Comparison of ENCODE assay signal across 8 mouse cellular contexts in the genomic region with DNA sequence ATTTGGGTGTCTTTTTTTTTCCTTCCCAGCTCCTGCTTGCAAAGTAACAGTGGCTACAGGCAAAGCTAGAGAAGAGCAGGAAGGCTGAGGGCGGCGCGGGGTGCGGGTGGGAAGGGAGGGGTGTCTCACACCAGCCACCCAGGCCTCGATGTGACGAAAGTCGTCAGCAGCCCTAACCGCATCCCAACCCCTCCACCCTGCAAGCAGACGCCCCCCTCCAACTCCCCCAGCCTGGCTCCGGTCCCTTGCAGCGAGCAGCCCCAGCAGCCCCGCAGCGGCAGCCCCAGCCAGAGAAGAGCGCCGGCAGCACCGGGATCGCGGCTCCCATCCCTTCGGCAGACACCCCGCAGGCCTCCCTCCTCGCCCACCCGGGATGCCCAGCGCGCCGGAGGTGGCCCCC. TPM values are rescaled to one million over a fixed set of nuclear protein-coding genes. Genes with fewer than 3 reads are reported as not detected.
DNase-seq lines count a peak whose midpoint lies in the region; ATAC-seq and TF ChIP-seq lines count a peak whose summit lies in the region.

No protein-coding gene starts in this region.

- peak overlapping the region; percentile 86 for H3K27ac ChIP-seq in heart, embryonic 12.5 days (ENCODE audit: poor library complexity, severe bottlenecking)
- H3K27ac ChIP-seq in liver, embryonic 14.5 days, result no peak overlapping the region
- H3K27ac ChIP-seq in neural tube, embryonic 12.5 days, result peak overlapping the region; percentile 93
- no peak overlapping the region for H3K27ac ChIP-seq in thymus, adult 2 months (ENCODE audit: control insufficient read depth, insufficient read depth, low read length)

- no peak for TF ChIP-seq EP300 in liver, embryonic 14.5 days (IDR thresholded peaks at IDR 0.05; ENCODE audit: low read depth)

- no peak for TF ChIP-seq CTCF in liver, embryonic 14.5 days (IDR thresholded peaks at IDR 0.05; ENCODE audit: low read depth)
- no peak for TF ChIP-seq CTCF in thymus, adult 2 months (IDR thresholded peaks at IDR 0.05; ENCODE audit: borderline replicate concordance, control insufficient read depth, extremely low read depth, insufficient read depth, low read length, poor library complexity)

- WGBS in heart, embryonic 12.5 days, result 0% methylated on average over 25 of the region's 25 CpGs
- 0% methylated on average over 24 of the region's 25 CpGs for WGBS in liver, embryonic 14.5 days (ENCODE audit: insufficient replicate concordance)
- WGBS in neural tube, embryonic 12.5 days, result under 1% methylated on average over 25 of the region's 25 CpGs
- WGBS in thymus, adult 2 months, result 0% methylated on average over 21 of the region's 25 CpGs

- peak overlapping the region; percentile 93 for H3K4me3 ChIP-seq in heart, embryonic 12.5 days
- H3K4me3 ChIP-seq in liver, embryonic 14.5 days (ENCODE audit: insufficient read depth in 1 of 2, low read depth in 2 of 2, low read length in 2 of 2), result peak overlapping the region; percentile 59
- H3K4me3 ChIP-seq in neural tube, embryonic 12.5 days, result peak overlapping the region; percentile 92
- peak overlapping the region; percentile 93 for H3K4me3 ChIP-seq in thymus, adult 2 months (ENCODE audit: control insufficient read depth, insufficient read depth, low read length)

- peak; percentile 21 for DNase-seq in urinary bladder, postnatal 14 days (ENCODE audit: low spot score)
- no peak for DNase-seq in urinary bladder, adult 2 months (ENCODE audit: low spot score)
- peak; percentile 50 for DNase-seq in embryo, embryonic 10.5 days (ENCODE audit: low spot score)
- DNase-seq in kidney, postnatal 14 days, result peak; percentile 39
- DNase-seq in liver, embryonic 14.5 days (ENCODE audit: low read depth in 3 of 3, low spot score in 3 of 3), result no peak
- DNase-seq in thymus, adult 2 months, result peak; percentile 56

- H3K9ac ChIP-seq in heart, embryonic 12.5 days, result peak overlapping the region; percentile 97
- H3K9ac ChIP-seq in liver, embryonic 14.5 days (replicated peaks), result no peak overlapping the region
- peak overlapping the region; percentile 94 for H3K9ac ChIP-seq in neural tube, embryonic 12.5 days

- H3K36me3 ChIP-seq in heart, embryonic 12.5 days, result no peaks in the 10 kb centered on the region
- H3K36me3 ChIP-seq in liver, embryonic 14.5 days (replicated peaks; ENCODE audit: control insufficient read depth, insufficient read depth, low read depth), result no peaks in the 10 kb centered on the region
- no peaks in the 10 kb centered on the region for H3K36me3 ChIP-seq in neural tube, embryonic 12.5 days
- no peaks in the 10 kb centered on the region for H3K36me3 ChIP-seq in thymus, adult 2 months (ENCODE audit: control insufficient read depth, insufficient read depth, low read length)

- no peak for TF ChIP-seq POLR2A in thymus, adult 2 months (IDR thresholded peaks at IDR 0.05; ENCODE audit: control insufficient read depth, extremely low read depth, insufficient read depth, low read length, poor library complexity)

- no peaks in the 10 kb centered on the region for H3K27me3 ChIP-seq in heart, embryonic 12.5 days (replicated peaks)
- H3K27me3 ChIP-seq in liver, embryonic 14.5 days (ENCODE audit: control insufficient read depth, insufficient read depth, low read length), result peaks cover 33% of the 10 kb centered on the region
- H3K27me3 ChIP-seq in neural tube, embryonic 12.5 days (replicated peaks), result no peaks in the 10 kb centered on the region
- no peaks in the 10 kb centered on the region for H3K27me3 ChIP-seq in thymus, adult 2 months (ENCODE audit: control insufficient read depth, insufficient read depth, low read length)

- H3K4me1 ChIP-seq in heart, embryonic 12.5 days (replicated peaks), result peaks cover 38% of the 10 kb centered on the region
- peaks cover 0 to 4% of the 10 kb centered on the region in 2 experiments; a peak in 2 of 4 replicates for H3K4me1 ChIP-seq in liver, embryonic 14.5 days (replicated peaks; ENCODE audit: control insufficient read depth in 2 of 2, insufficient read depth in 2 of 2, low read length in 1 of 2)
- peaks cover 45% of the 10 kb centered on the region for H3K4me1 ChIP-seq in neural tube, embryonic 12.5 days
- peaks cover 20% of the 10 kb centered on the region for H3K4me1 ChIP-seq in thymus, adult 2 months (replicated peaks; ENCODE audit: control insufficient read depth, insufficient read depth, low read length)

- H3K9me3 ChIP-seq in heart, embryonic 12.5 days (replicated peaks), result no peaks in the 10 kb centered on the region
- H3K9me3 ChIP-seq in liver, embryonic 14.5 days (ENCODE audit: control insufficient read depth, low read length), result no peaks in the 10 kb centered on the region
- H3K9me3 ChIP-seq in neural tube, embryonic 12.5 days, result no peaks in the 10 kb centered on the region

- H3K4me2 ChIP-seq in heart, embryonic 12.5 days, result peak overlapping the region; percentile 87
- peak overlapping the region; percentile 60 for H3K4me2 ChIP-seq in liver, embryonic 14.5 days (ENCODE audit: low read depth)
- peak overlapping the region; percentile 82 for H3K4me2 ChIP-seq in neural tube, embryonic 12.5 days (replicated peaks)

- ATAC-seq in heart, embryonic 12.5 days (ENCODE audit: insufficient number of reproducible peaks, low FRiP score), result no peak
- ATAC-seq in liver, embryonic 14.5 days (ENCODE audit: insufficient read depth), result 0 out of 2 replicates have a peak, but pooled peaks have one; percentile 12
- peak; percentile 42 for ATAC-seq in neural tube, embryonic 12.5 days (ENCODE audit: low FRiP score, low read depth)

RNA-seq across cellular contexts. Expression of a gene that starts 0.4 kb away (rescaled TPM):
- polyA plus RNA-seq in urinary bladder, adult 2 months (2012; rRNA removed), result 17.4 and 20.1 TPM in 2 replicates
- polyA plus RNA-seq in heart, embryonic 12.5 days (2016; fragmentation: Nextera tagmentation; extraction: Ambion mirVana), result 28.4 and 30.3 TPM in 2 replicates
- 0.52 and 1.2 TPM in 2 replicates for polyA plus RNA-seq in liver, embryonic 14.5 days (2012; rRNA removed)
- 1.4 and 2.1 TPM in 2 replicates for polyA plus RNA-seq in liver, embryonic 14.5 days (2014; fragmentation: Nextera tagmentation; extraction: Ambion mirVana)
- polyA plus RNA-seq in neural tube, embryonic 12.5 days (2016; fragmentation: Nextera tagmentation; extraction: Ambion mirVana), result 49.9 and 50.0 TPM in 2 replicates
- 4.1 and 5.0 TPM in 2 replicates for polyA plus RNA-seq in thymus, adult 2 months (2012; rRNA removed)

Comparison
In these comparisons a context has a peak if more than half of its experiments do, and no peak if none do; other contexts are left out.
1. DNase-seq: peak in urinary bladder, postnatal 14 days (single experiment), embryo, embryonic 10.5 days (single experiment), kidney, postnatal 14 days (single experiment) and thymus, adult 2 months (single experiment); none in urinary bladder, adult 2 months (single experiment) and liver, embryonic 14.5 days (0 of 3).
2. H3K27ac ChIP-seq: peak in heart, embryonic 12.5 days (single experiment) and neural tube, embryonic 12.5 days (single experiment); none in liver, embryonic 14.5 days (single experiment) and thymus, adult 2 months (single experiment).
3. Peak in every context shown above with its lines, with median percentiles within 50 percentile points of each other: H3K4me2 ChIP-seq and H3K4me3 ChIP-seq.